Mouse (Mus musculus) MEL (cell line): ENCODE results near the gene Lpin1.

Experiments
- CTCF ChIP-seq, 3 experiments: IDR thresholded peaks in 2 of 3; conservative IDR thresholded peaks in 1 of 3; 2 replicates each; pipeline ENCODE4 v1.5.1; 2011 to 2012; ENCODE audit warnings: low read length in 3 of 3, low read depth in 2 of 3, mild to moderate bottlenecking in 2 of 3, improper control_type of control experiment in 1 of 3, inconsistent platforms in 1 of 3, mixed read lengths in 1 of 3, moderate library complexity in 1 of 3; ENCODE audit not compliant: control insufficient read depth in 1 of 3, insufficient read depth in 1 of 3, poor library complexity in 1 of 3, severe bottlenecking in 1 of 3
- ELF1 ChIP-seq: IDR thresholded peaks from 2 replicates; pipeline ENCODE4 v1.6.1; 2014; ENCODE audit warnings: low read depth, mild to moderate bottlenecking, inconsistent platforms, low read length, improper control_type of control experiment, moderate library complexity
- EP300 ChIP-seq, 2 experiments: IDR thresholded peaks; 2 replicates each; pipeline ENCODE4 v1.6.1; 2011; ENCODE audit warnings: improper control_type of control experiment in 2 of 2, low read length in 2 of 2, low read depth in 1 of 2, mild to moderate bottlenecking in 1 of 2
- GATA1 ChIP-seq: IDR thresholded peaks from 2 replicates; pipeline ENCODE4 v1.6.1; 2011; ENCODE audit warnings: low read depth, low read length, improper control_type of control experiment
- MAX ChIP-seq: IDR thresholded peaks from 2 replicates; pipeline ENCODE4 v1.6.1; 2011; ENCODE audit warnings: low read length, improper control_type of control experiment
- MAZ ChIP-seq: IDR thresholded peaks from 2 replicates; pipeline ENCODE4 v1.6.1; 2012; ENCODE audit warnings: low read depth, mild to moderate bottlenecking, inconsistent platforms, low read length, improper control_type of control experiment
- ZNF384 ChIP-seq: IDR thresholded peaks from 2 replicates; pipeline ENCODE4 v1.6.1; 2012; ENCODE audit warnings: low read depth, mild to moderate bottlenecking, inconsistent platforms, low read length, improper control_type of control experiment

GRCm38 (mm10) chr12:16568090-16568489 is 42.7 kb downstream of the Lpin1 start:
- TF ChIP-seq CTCF (IDR thresholded peaks at IDR 0.05 in 2 of 3, conservative IDR thresholded peaks at IDR 0.05 in 1 of 3; ENCODE audit: control insufficient read depth in 1 of 3, insufficient read depth in 1 of 3, low read depth in 2 of 3, low read length in 3 of 3, poor library complexity in 1 of 3, severe bottlenecking in 1 of 3): no peak
- TF ChIP-seq MAZ: no peak
- TF ChIP-seq EP300 (IDR thresholded peaks at IDR 0.05; ENCODE audit: low read depth in 1 of 2, low read length in 2 of 2): no peak
- no peak for TF ChIP-seq ZNF384
- no peak for TF ChIP-seq GATA1
- TF ChIP-seq MAX: no peak
- TF ChIP-seq ELF1: no peak
